Mouse (Mus musculus) ES-E14 (cell line): ENCODE measurements around the gene Mpp3.

Experiments used
- CHD2 ChIP-seq: IDR thresholded peaks from 2 replicates; pipeline ENCODE4 v1.6.1; 2014; ENCODE audit warnings: mild to moderate bottlenecking, low read depth, low read length, inconsistent platforms
- HCFC1 ChIP-seq: IDR thresholded peaks from 2 replicates; pipeline ENCODE4 v1.6.1; 2012; ENCODE audit warnings: low read length, inconsistent platforms, borderline replicate concordance; ENCODE audit not compliant: insufficient read depth
- MAFK ChIP-seq: IDR thresholded peaks from 2 replicates; pipeline ENCODE4 v1.6.1; 2014; ENCODE audit warnings: mild to moderate bottlenecking, low read depth, low read length, inconsistent platforms; ENCODE audit not compliant: insufficient read depth
- ZNF384 ChIP-seq: IDR thresholded peaks from 2 replicates; pipeline ENCODE4 v1.6.1; 2012; ENCODE audit warnings: low read depth, low read length, inconsistent platforms

DNA sequence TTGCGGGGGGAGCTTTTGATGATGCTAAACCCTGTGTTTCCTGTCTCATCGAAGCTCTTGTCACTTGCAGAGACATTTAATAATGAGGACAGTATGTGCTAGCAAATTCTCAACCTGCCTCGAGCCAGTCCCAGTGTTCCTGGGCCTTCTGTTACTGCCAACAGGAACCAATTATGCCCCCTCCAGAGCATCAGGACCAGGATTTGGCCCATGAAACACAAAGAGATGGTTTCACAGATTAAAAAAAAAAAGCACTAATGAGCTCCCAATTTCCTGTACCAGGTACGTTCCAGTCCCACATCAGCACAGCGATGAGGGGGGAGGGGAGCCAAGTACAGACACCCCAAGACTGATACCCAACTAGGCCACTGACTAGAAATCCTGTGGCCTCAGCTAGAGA, 7.1 kb downstream of the Mpp3 start:
- TF ChIP-seq HCFC1 (no peak), ZNF384 (no peak), MAFK (no peak), CHD2 (no peak)
